Mouse (Mus musculus) midbrain, embryonic 12.5 days (tissue): Measurements from ENCODE around the gene Clstn3. TPM values are rescaled to one million over a fixed set of nuclear protein-coding genes. Genes with fewer than 3 reads are reported as not detected.
A peak's percentile ranks its signal among the peaks of the same experiment; 100 is the strongest.
"Not testable (repeated sequence)": the region's sequence is repeated elsewhere in the genome, so short reads cannot be mapped to it uniquely, and the experiment has no call there.

Experiments used
- ATAC-seq: fragments of 200-750 bp; cut with Nextera tagmentation; 2 replicates; pipeline ENCODE4 v1.8.0; 2017; ENCODE audit warnings: low read depth, moderate TSS enrichment, moderate library complexity; ENCODE audit not compliant: low FRiP score
- H3K27ac ChIP-seq: fragments of 300-500 bp; sonication (generic); replicated peaks from 2 replicates; pipeline ENCODE4 v1.5.1; 2016; ENCODE audit warnings: mild to moderate bottlenecking
- H3K27me3 ChIP-seq: fragments of 300-500 bp; sonication (generic); 2 replicates; pipeline ENCODE4 v1.6.1; 2016; ENCODE audit warnings: mild to moderate bottlenecking
- H3K36me3 ChIP-seq: fragments of 300-500 bp; sonication (generic); 2 replicates; pipeline ENCODE4 v1.6.1; 2016
- H3K4me1 ChIP-seq: fragments of 300-500 bp; sonication (generic); 2 replicates; pipeline ENCODE4 v1.6.1; 2016
- H3K4me2 ChIP-seq: fragments of 300-500 bp; sonication (generic); replicated peaks from 2 replicates; pipeline ENCODE4 v1.6.1; 2016; ENCODE audit warnings: mild to moderate bottlenecking, moderate library complexity
- H3K4me3 ChIP-seq: fragments of 300-500 bp; sonication (generic); 2 replicates; pipeline ENCODE4 v1.5.1; 2016; ENCODE audit warnings: mild to moderate bottlenecking
- H3K9ac ChIP-seq: fragments of 300-500 bp; sonication (generic); replicated peaks from 2 replicates; pipeline ENCODE4 v1.6.1; 2016; ENCODE audit warnings: mild to moderate bottlenecking, moderate library complexity
- H3K9me3 ChIP-seq: fragments of 300-500 bp; sonication (generic); 2 replicates; pipeline ENCODE4 v1.6.1; 2016; ENCODE audit warnings: mild to moderate bottlenecking
- WGBS: fragments of 180-500 bp; shearing (Covaris S2); methylation state at CpG from one replicate; pipeline ENCODE4 v1.1.7; 2016; 5-methylcytosine and 5-hydroxymethylcytosine counted together
- polyA plus RNA-seq: library from polyadenylated mRNA; unstranded; fragments of >200 nt; fragmentation: Nextera tagmentation; extraction: Ambion mirVana; gene quantifications from 2 replicates; pipeline ENCODE4 v1.2.1, GENCODE M21; 2016

Gene Clstn3
- polyA plus RNA-seq, 1 experiment from 2014 or later: 33.1 TPM

GRCm38 (mm10) chr6:124477922-124478651 is 13.5 kb upstream of the Clstn3 start:
- H3K9me3 ChIP-seq: no peaks in the 10 kb centered on the region
- H3K36me3 ChIP-seq: no peaks in the 10 kb centered on the region
- ATAC-seq: no peak
- H3K4me2 ChIP-seq: no peak overlapping the region
- no peak overlapping the region for H3K9ac ChIP-seq
- H3K27ac ChIP-seq: no peak overlapping the region
- H3K27me3 ChIP-seq: no peaks in the 10 kb centered on the region
- 77% methylated on average over 17 of the region's 17 CpGs for WGBS
- H3K4me1 ChIP-seq: no peaks in the 10 kb centered on the region
- no peak overlapping the region for H3K4me3 ChIP-seq

DNA sequence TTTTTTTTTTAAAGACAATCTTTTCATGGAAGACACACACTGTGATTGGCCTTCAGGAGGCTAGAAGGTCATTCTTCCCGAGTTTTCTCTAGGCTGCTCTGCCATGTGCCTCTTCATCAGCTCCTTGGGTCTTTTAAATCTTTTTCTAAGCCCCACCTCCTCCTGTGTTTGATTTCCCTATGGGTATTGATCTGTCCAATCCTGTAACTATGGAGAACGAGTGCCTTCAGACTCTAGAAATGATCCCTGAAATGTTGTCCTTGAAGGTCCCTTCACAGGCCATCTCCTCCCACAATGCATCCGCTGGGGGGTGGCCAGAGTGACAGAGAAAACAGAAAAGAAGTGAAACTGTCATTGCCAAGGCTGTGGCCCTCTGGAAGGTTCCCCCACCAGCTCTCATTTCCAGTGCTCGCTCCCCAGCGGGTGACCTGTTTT is 12.6 kb upstream of the Clstn3 start:
- Histone ChIP-seq H3K4me3 (no peak overlapping the region), H3K27ac (no peak overlapping the region), H3K36me3 (no peaks in the 10 kb centered on the region), H3K4me2 (no peak overlapping the region), H3K9ac (no peak overlapping the region), H3K27me3 (no peaks in the 10 kb centered on the region), H3K9me3 (no peaks in the 10 kb centered on the region), H3K4me1 (no peaks in the 10 kb centered on the region)
- no peak for ATAC-seq
- WGBS: 76% methylated on average over 5 of the region's 5 CpGs

GRCm38 (mm10) chr6:124476796-124477195 is 12.2 kb upstream of the Clstn3 start:
- H3K4me2 ChIP-seq: no peak overlapping the region
- H3K9ac ChIP-seq: no peak overlapping the region
- H3K27ac ChIP-seq: no peak overlapping the region
- H3K4me3 ChIP-seq: no peak overlapping the region
- no peak for ATAC-seq
- WGBS: 87% methylated on average over 11 of the region's 11 CpGs
- H3K27me3 ChIP-seq: no peaks in the 10 kb centered on the region
- no peaks in the 10 kb centered on the region for H3K36me3 ChIP-seq
- H3K4me1 ChIP-seq: no peaks in the 10 kb centered on the region
- no peaks in the 10 kb centered on the region for H3K9me3 ChIP-seq

GRCm38 (mm10) chr6:124476216-124476615 is 11.6 kb upstream of the Clstn3 start:
- Histone ChIP-seq H3K4me2 (no peak overlapping the region), H3K9me3 (no peaks in the 10 kb centered on the region), H3K27me3 (no peaks in the 10 kb centered on the region), H3K36me3 (no peaks in the 10 kb centered on the region), H3K4me1 (no peaks in the 10 kb centered on the region), H3K27ac (no peak overlapping the region), H3K4me3 (no peak overlapping the region), H3K9ac (no peak overlapping the region)
- WGBS: 73% methylated on average over 7 of the region's 7 CpGs
- no peak for ATAC-seq

- ATAC-seq, H3K27ac ChIP-seq, H3K27me3 ChIP-seq, H3K4me2 ChIP-seq, H3K9ac ChIP-seq, H3K9me3 ChIP-seq, H3K4me1 ChIP-seq, H3K36me3 ChIP-seq, H3K4me3 ChIP-seq: not testable (repeated sequence)
- WGBS: 89% methylated on average over 8 of the region's 11 CpGs
Measured at GRCm38 (mm10) chr6:124475335-124476075, 10.9 kb upstream of the Clstn3 start.

DNA sequence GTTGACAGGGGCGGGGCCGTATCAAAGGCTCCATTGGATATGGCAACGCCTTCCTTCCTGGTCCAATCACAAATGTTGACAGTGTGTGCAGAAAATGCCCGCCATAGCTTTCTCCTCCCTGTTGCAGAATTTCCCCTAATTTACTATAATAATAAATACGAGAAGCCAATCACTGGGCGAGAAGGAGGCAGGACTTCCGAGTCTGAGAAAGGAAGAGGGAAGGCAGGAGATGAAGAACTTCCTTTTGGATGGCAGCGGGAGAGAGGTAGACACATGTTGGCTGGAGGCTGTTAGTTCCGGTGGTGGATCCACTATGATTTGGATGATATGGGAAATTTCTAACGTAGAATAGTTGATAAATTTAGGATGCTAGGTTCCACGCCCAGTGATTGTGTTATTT is 10.0 kb upstream of the Clstn3 start:
- H3K27ac ChIP-seq: no peak overlapping the region
- 80% methylated on average over 11 of the region's 11 CpGs for WGBS
- H3K9me3 ChIP-seq: no peaks in the 10 kb centered on the region
- H3K36me3 ChIP-seq: no peaks in the 10 kb centered on the region
- no peak overlapping the region for H3K4me3 ChIP-seq
- H3K4me2 ChIP-seq: no peak overlapping the region
- H3K4me1 ChIP-seq: no peaks in the 10 kb centered on the region
- no peaks in the 10 kb centered on the region for H3K27me3 ChIP-seq
- no peak for ATAC-seq
- H3K9ac ChIP-seq: no peak overlapping the region

- Histone ChIP-seq H3K4me3 (no peak overlapping the region), H3K36me3 (no peaks in the 10 kb centered on the region), H3K9ac (no peak overlapping the region), H3K27ac (no peak overlapping the region), H3K4me1 (no peaks in the 10 kb centered on the region), H3K9me3 (no peaks in the 10 kb centered on the region), H3K27me3 (no peaks in the 10 kb centered on the region), H3K4me2 (no peak overlapping the region)
- 37% methylated on average over 6 of the region's 6 CpGs for WGBS
- no peak for ATAC-seq
Measured at GRCm38 (mm10) chr6:124472801-124473200, 8.2 kb upstream of the Clstn3 start.

- ATAC-seq, H3K36me3 ChIP-seq, H3K4me1 ChIP-seq, H3K9me3 ChIP-seq, H3K4me3 ChIP-seq, H3K27ac ChIP-seq, H3K27me3 ChIP-seq, H3K4me2 ChIP-seq, H3K9ac ChIP-seq: not testable (repeated sequence)
- 82% methylated on average over 6 of the region's 6 CpGs for WGBS
Measured at GRCm38 (mm10) chr6:124471783-124472638, 7.4 kb upstream of the Clstn3 start.

DNA sequence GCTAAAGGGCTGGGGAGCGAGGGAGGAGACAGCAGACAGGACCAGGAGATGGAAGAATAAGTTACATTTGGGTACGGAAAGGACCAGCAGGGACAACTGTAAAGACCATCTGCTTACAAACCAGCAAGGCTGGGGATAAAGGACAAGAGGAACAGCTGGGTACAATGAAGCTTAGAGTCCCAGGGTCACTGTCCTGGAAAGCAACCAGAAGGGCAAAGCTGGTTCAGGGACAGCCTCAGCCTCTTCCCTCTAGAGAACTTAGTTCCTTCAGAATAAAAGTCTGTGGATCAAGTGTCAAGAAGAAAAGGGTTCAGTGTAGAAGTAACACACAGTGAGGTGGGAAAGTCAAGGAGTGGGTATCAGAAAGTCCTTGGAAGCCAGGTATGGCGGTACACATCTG is 6.5 kb upstream of the Clstn3 start:
- H3K27ac ChIP-seq: no peak overlapping the region
- H3K4me3 ChIP-seq: no peak overlapping the region
- no peak overlapping the region for H3K4me2 ChIP-seq
- H3K27me3 ChIP-seq: no peaks in the 10 kb centered on the region
- no peaks in the 10 kb centered on the region for H3K4me1 ChIP-seq
- no peak overlapping the region for H3K9ac ChIP-seq
- H3K36me3 ChIP-seq: no peaks in the 10 kb centered on the region
- 87% methylated on average over 3 of the region's 3 CpGs for WGBS
- no peaks in the 10 kb centered on the region for H3K9me3 ChIP-seq
- ATAC-seq: no peak

- 74% methylated on average over 6 of the region's 6 CpGs for WGBS
- no peak for ATAC-seq
- Histone ChIP-seq H3K36me3 (peaks cover 6% of the 10 kb centered on the region; the same call in 1 of the 2 replicates), H3K4me2 (peak overlapping the region; percentile 83; the same call in 1 of the 2 replicates), H3K27me3 (no peaks in the 10 kb centered on the region), H3K4me3 (no peak overlapping the region), H3K9me3 (no peaks in the 10 kb centered on the region), H3K9ac (no peak overlapping the region), H3K4me1 (peaks cover 18% of the 10 kb centered on the region), H3K27ac (no peak overlapping the region)
Measured at GRCm38 (mm10) chr6:124465729-124466128, 1.1 kb upstream of the Clstn3 start.

DNA sequence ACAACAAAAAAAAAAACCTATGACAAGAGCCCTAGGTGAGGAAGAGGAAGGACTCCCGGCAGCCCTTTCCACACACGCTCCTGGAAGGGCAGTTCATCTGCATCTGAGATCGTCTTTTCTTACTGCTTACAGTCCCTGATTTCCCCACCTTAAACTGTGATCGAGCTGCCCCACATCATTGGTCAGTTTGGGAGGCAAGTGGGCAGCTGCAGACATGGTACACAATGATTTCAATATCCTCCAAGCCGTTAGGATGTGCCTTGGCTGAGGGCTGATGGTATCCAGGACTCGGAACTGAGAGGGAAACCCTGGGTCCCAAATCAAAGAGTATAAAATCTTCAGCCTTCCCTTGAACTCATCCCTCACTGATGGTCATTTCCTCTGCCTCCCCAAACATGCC is 705 bp upstream of the Clstn3 start:
- H3K4me2 ChIP-seq: peak overlapping the region; percentile 83
- H3K4me1 ChIP-seq: peaks cover 18% of the 10 kb centered on the region
- H3K27ac ChIP-seq: no peak overlapping the region
- H3K9ac ChIP-seq: no peak overlapping the region
- no peaks in the 10 kb centered on the region for H3K27me3 ChIP-seq
- H3K4me3 ChIP-seq: peak overlapping the region; percentile 54
- no peak for ATAC-seq
- H3K36me3 ChIP-seq: peaks cover 9% of the 10 kb centered on the region; the same call in 1 of the 2 replicates
- no peaks in the 10 kb centered on the region for H3K9me3 ChIP-seq
- WGBS: 43% methylated on average over 6 of the region's 6 CpGs

GRCm38 (mm10) chr6:124463881-124464291 is 708 bp downstream of the Clstn3 start:
- H3K4me3 ChIP-seq: peak overlapping the region; percentile 54
- H3K27me3 ChIP-seq: no peaks in the 10 kb centered on the region
- peak overlapping the region; percentile 70 for H3K9ac ChIP-seq
- peak; percentile 33 for ATAC-seq
- H3K4me1 ChIP-seq: peaks cover 18% of the 10 kb centered on the region
- H3K27ac ChIP-seq: peak overlapping the region; percentile 76
- 24% methylated on average over 8 of the region's 8 CpGs for WGBS
- peaks cover 9% of the 10 kb centered on the region; the same call in 1 of the 2 replicates for H3K36me3 ChIP-seq
- H3K4me2 ChIP-seq: peak overlapping the region; percentile 83
- H3K9me3 ChIP-seq: no peaks in the 10 kb centered on the region
